Mouse (Mus musculus) left cerebral cortex, adult 8-10 months (tissue): ENCODE measurements around the gene Pik3r5. TPM values are rescaled to one million over a fixed set of nuclear protein-coding genes. Genes with fewer than 3 reads are reported as not detected.
A peak's percentile ranks its signal among the peaks of the same experiment; 100 is the strongest.

Source experiments
- DNase-seq, 2 experiments: peaks; one replicate each; pipeline ENCODE4 v3.0.0; 2022; ENCODE audit warnings: low spot score in 2 of 2
- total RNA-seq, 4 experiments: library from RNA; stranded (reverse); gene quantifications; 2 replicates each; pipeline ENCODE4 v1.2.4; 2022

The Pik3r5 gene
- total RNA-seq, 4 experiments from 2014 or later: 3.2 to 4.4 (median 3.7) TPM

GRCm38 (mm10) chr11:68446547-68446946 lies 14.6 kb downstream of the Pik3r5 start:
- no peak for DNase-seq

- no peak for DNase-seq
These were observed 15.3 kb downstream of the Pik3r5 start for GRCm38 (mm10) chr11:68447242-68447641.

- no peak for DNase-seq
These were observed 16.4 kb downstream of the Pik3r5 start for GRCm38 (mm10) chr11:68448356-68448755.

GRCm38 (mm10) chr11:68451282-68451735 lies 19.4 kb downstream of the Pik3r5 start:
- no peak for DNase-seq

- DNase-seq: no peak
These were observed 20.0 kb downstream of the Pik3r5 start for GRCm38 (mm10) chr11:68451747-68452405.

- DNase-seq: no peak
These were observed 20.8 kb downstream of the Pik3r5 start for GRCm38 (mm10) chr11:68452740-68453139.

- DNase-seq: no peak
These were observed 21.4 kb downstream of the Pik3r5 start for GRCm38 (mm10) chr11:68453301-68453700.

GRCm38 (mm10) chr11:68458086-68458485 lies 26.2 kb downstream of the Pik3r5 start:
- no peak for DNase-seq

GRCm38 (mm10) chr11:68459021-68459420 lies 27.1 kb downstream of the Pik3r5 start:
- DNase-seq: no peak

- no peak for DNase-seq
These were observed 27.6 kb downstream of the Pik3r5 start for GRCm38 (mm10) chr11:68459486-68459885.

GRCm38 (mm10) chr11:68462716-68463115 lies 30.8 kb downstream of the Pik3r5 start:
- DNase-seq: no peak

- no peak for DNase-seq
These were observed 32.3 kb downstream of the Pik3r5 start for GRCm38 (mm10) chr11:68464260-68464659.

- DNase-seq: no peak
These were observed 33.2 kb downstream of the Pik3r5 start for GRCm38 (mm10) chr11:68465090-68465489.

- no peak for DNase-seq
These were observed 35.5 kb downstream of the Pik3r5 start for GRCm38 (mm10) chr11:68467441-68467840.

- no peak for DNase-seq
These were observed 36.2 kb downstream of the Pik3r5 start for GRCm38 (mm10) chr11:68467962-68468612.

GRCm38 (mm10) chr11:68468886-68469285 lies 37.0 kb downstream of the Pik3r5 start:
- no peak for DNase-seq

GRCm38 (mm10) chr11:68472162-68472849 lies 40.4 kb downstream of the Pik3r5 start:
- DNase-seq: no peak

- no peak for DNase-seq
These were observed 42.7 kb downstream of the Pik3r5 start for GRCm38 (mm10) chr11:68474600-68474999.

GRCm38 (mm10) chr11:68475676-68476075 lies 43.8 kb downstream of the Pik3r5 start:
- no peak for DNase-seq

GRCm38 (mm10) chr11:68477661-68478060 lies 45.7 kb downstream of the Pik3r5 start:
- DNase-seq: no peak

GRCm38 (mm10) chr11:68478574-68478981 lies 46.7 kb downstream of the Pik3r5 start:
- DNase-seq: peak in 1 of 2 experiments; percentile 24

GRCm38 (mm10) chr11:68480660-68481059 lies 48.7 kb downstream of the Pik3r5 start:
- no peak for DNase-seq
